Mouse (Mus musculus) hindbrain, embryonic 10.5 days (tissue): ENCODE data around the gene Zdhhc1. TPM values are rescaled to one million over a fixed set of nuclear protein-coding genes. Genes with fewer than 3 reads are reported as not detected.

Experiments
- DNase-seq: peaks from one replicate; pipeline ENCODE4 v3.0.0-alpha.2; 2017; ENCODE audit warnings: low spot score
- H3K27ac ChIP-seq: fragments of 300-500 bp; sonication (generic); 2 replicates; pipeline ENCODE4 v1.5.1; 2016; ENCODE audit warnings: mild to moderate bottlenecking, moderate library complexity
- H3K27me3 ChIP-seq: fragments of 300-500 bp; sonication (generic); 2 replicates; pipeline ENCODE4 v1.6.1; 2016; ENCODE audit warnings: mild to moderate bottlenecking; ENCODE audit not compliant: poor library complexity, insufficient read depth, severe bottlenecking
- H3K36me3 ChIP-seq: fragments of 300-500 bp; sonication (generic); 2 replicates; pipeline ENCODE4 v1.6.1; 2016; ENCODE audit warnings: mild to moderate bottlenecking, moderate library complexity
- H3K4me1 ChIP-seq: fragments of 300-500 bp; sonication (generic); replicated peaks from 2 replicates; pipeline ENCODE4 v1.6.1; 2016; ENCODE audit warnings: mild to moderate bottlenecking
- H3K4me3 ChIP-seq: fragments of 300-500 bp; sonication (generic); 2 replicates; pipeline ENCODE4 v1.5.1; 2016; ENCODE audit warnings: mild to moderate bottlenecking, moderate library complexity
- H3K9me3 ChIP-seq: fragments of 300-500 bp; sonication (generic); 2 replicates; pipeline ENCODE4 v1.6.1; 2016; ENCODE audit warnings: mild to moderate bottlenecking, moderate library complexity
- WGBS: fragments of 180-500 bp; shearing (Covaris S2); methylation state at CpG from one replicate; pipeline ENCODE4 v1.1.7; 2016; 5-methylcytosine and 5-hydroxymethylcytosine counted together
- polyA plus RNA-seq: library from polyadenylated mRNA; unstranded; fragments of >200 nt; fragmentation: Nextera tagmentation; extraction: Ambion mirVana; gene quantifications from 2 replicates; pipeline ENCODE4 v1.2.1, GENCODE M21; 2016

Zdhhc1 gene
- polyA plus RNA-seq, 1 experiment from 2014 or later = 29.2 TPM

DNA sequence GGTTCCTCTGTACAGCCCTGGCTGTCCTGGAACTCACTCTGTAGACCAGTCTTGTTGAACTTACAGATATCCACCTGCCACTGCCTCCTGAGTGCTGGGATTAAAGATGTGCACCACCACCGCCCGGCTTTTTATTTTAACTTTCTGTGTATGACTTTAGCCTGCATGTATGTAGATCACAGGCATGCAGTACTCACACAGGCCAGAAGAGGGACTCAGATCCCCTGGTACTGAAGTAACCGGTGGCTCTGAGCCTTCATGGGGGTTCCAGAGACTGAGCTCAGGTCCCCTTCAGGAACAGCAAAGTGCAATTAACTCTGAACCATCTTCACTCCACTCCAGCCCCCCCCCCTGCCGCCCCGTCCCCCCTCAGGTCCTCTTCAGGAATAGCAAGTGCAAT is 57.8 kb downstream of the Zdhhc1 start:
- no peaks in the 10 kb centered on the region for H3K27me3 ChIP-seq
- no peaks in the 10 kb centered on the region for H3K36me3 ChIP-seq
- 39% methylated on average over 5 of the region's 5 CpGs for WGBS
- DNase-seq = peak; percentile 60
- no peaks in the 10 kb centered on the region for H3K9me3 ChIP-seq
- no peak overlapping the region for H3K4me3 ChIP-seq
- no peak overlapping the region for H3K27ac ChIP-seq
- H3K4me1 ChIP-seq = peaks cover 10% of the 10 kb centered on the region

- H3K9me3 ChIP-seq = no peaks in the 10 kb centered on the region
- DNase-seq = no peak
- H3K27ac ChIP-seq = no peak overlapping the region
- no peaks in the 10 kb centered on the region for H3K27me3 ChIP-seq
- 93% methylated on average over 5 of the region's 5 CpGs for WGBS
- no peak overlapping the region for H3K4me3 ChIP-seq
- peaks cover 25% of the 10 kb centered on the region for H3K4me1 ChIP-seq
- no peaks in the 10 kb centered on the region for H3K36me3 ChIP-seq
These were observed 59.5 kb downstream of the Zdhhc1 start for GRCm38 (mm10) chr8:105437078-105437748.

GRCm38 (mm10) chr8:105436218-105436617 is 60.5 kb downstream of the Zdhhc1 start:
- H3K27ac ChIP-seq = no peak overlapping the region
- H3K9me3 ChIP-seq = no peaks in the 10 kb centered on the region
- no peak overlapping the region for H3K4me3 ChIP-seq
- DNase-seq = no peak
- no peaks in the 10 kb centered on the region for H3K36me3 ChIP-seq
- H3K27me3 ChIP-seq = no peaks in the 10 kb centered on the region
- 78% methylated on average over 5 of the region's 5 CpGs for WGBS
- H3K4me1 ChIP-seq = peaks cover 20% of the 10 kb centered on the region

- no peaks in the 10 kb centered on the region for H3K9me3 ChIP-seq
- H3K36me3 ChIP-seq = no peaks in the 10 kb centered on the region
- DNase-seq = no peak
- WGBS = 85% methylated on average over 5 of the region's 5 CpGs
- no peaks in the 10 kb centered on the region for H3K27me3 ChIP-seq
- peaks cover 20% of the 10 kb centered on the region for H3K4me1 ChIP-seq
- H3K27ac ChIP-seq = peak overlapping the region; percentile 82
- H3K4me3 ChIP-seq = no peak overlapping the region
These were observed 62.6 kb downstream of the Zdhhc1 start for GRCm38 (mm10) chr8:105434136-105434535.

GRCm38 (mm10) chr8:105433511-105433910 is 63.2 kb downstream of the Zdhhc1 start:
- no peaks in the 10 kb centered on the region for H3K27me3 ChIP-seq
- peak overlapping the region; percentile 82 for H3K27ac ChIP-seq
- WGBS = 43% methylated on average over 5 of the region's 5 CpGs
- H3K4me3 ChIP-seq = no peak overlapping the region
- DNase-seq = no peak
- H3K36me3 ChIP-seq = no peaks in the 10 kb centered on the region
- H3K9me3 ChIP-seq = no peaks in the 10 kb centered on the region
- H3K4me1 ChIP-seq = peaks cover 20% of the 10 kb centered on the region

DNA sequence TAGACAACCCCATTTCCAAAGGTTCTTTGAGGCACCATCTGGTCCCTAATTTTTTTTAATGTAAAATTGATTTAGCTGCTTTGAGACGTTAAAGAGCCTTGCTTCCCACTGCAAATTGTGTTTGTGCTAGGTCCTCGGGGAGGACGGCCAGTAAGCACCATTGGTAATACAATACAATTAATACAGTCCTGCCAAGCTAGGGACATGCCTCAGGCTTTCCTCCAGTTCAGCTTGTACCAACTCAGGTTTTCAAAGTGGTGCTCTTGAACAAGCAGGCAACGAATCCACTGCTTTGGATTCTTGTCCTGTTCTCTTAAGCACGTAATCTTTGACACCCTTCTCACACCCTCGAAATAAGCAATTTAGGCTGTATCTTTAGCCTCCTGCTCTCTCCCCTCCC is 63.7 kb downstream of the Zdhhc1 start:
- Histone ChIP-seq H3K9me3 (no peaks in the 10 kb centered on the region), H3K27ac (peak overlapping the region; percentile 82), H3K27me3 (no peaks in the 10 kb centered on the region), H3K4me3 (no peak overlapping the region), H3K4me1 (peaks cover 20% of the 10 kb centered on the region), H3K36me3 (no peaks in the 10 kb centered on the region)
- WGBS = 56% methylated on average over 6 of the region's 6 CpGs
- no peak for DNase-seq

GRCm38 (mm10) chr8:105431743-105432515 is 64.8 kb downstream of the Zdhhc1 start:
- Histone ChIP-seq H3K36me3 (no peaks in the 10 kb centered on the region), H3K27me3 (no peaks in the 10 kb centered on the region), H3K4me3 (no peak overlapping the region), H3K9me3 (no peaks in the 10 kb centered on the region), H3K4me1 (peaks cover 20% of the 10 kb centered on the region), H3K27ac (peak overlapping the region; percentile 54; the same call in 1 of the 2 replicates)
- 65% methylated on average over 7 of the region's 7 CpGs for WGBS
- DNase-seq = no peak

DNA sequence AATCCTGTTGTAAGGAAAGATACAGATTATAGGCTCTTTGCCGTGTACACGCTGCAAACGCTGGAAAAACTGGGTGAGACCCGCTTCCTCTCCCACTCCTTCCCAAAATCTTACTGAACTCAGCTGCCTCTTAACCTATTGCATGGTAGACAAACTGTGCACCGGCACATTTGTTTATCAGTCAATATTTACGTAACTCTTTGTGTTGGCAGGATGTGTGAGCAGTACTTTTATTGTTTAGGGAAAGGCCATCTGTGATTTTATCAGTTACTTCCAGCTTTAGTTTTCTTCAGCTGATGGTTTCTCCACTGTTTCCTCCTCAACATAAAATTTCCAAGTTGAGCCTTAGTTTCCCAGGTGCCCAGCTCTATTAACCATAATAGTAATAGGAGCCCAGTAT is 69.8 kb downstream of the Zdhhc1 start:
- 84% methylated on average over 6 of the region's 6 CpGs for WGBS
- no peak overlapping the region for H3K4me3 ChIP-seq
- no peak for DNase-seq

More for the DNA sequence above, 69.8 kb downstream of the Zdhhc1 start:
- Histone ChIP-seq H3K36me3 (no peaks in the 10 kb centered on the region), H3K27me3 (no peaks in the 10 kb centered on the region), H3K27ac (no peak overlapping the region), H3K4me1 (no peaks in the 10 kb centered on the region; the same call in 1 of the 2 replicates), H3K9me3 (no peaks in the 10 kb centered on the region)

Other genes starting within 250 kb of the Zdhhc1 start
- 2.6 and 3.3 TPM in 2 replicates for gene B3gnt9, start 241.7 kb downstream of the Zdhhc1 start, polyA plus RNA-seq
- 15.4 and 16.3 TPM in 2 replicates for gene Tradd, start 232.3 kb downstream of the Zdhhc1 start, polyA plus RNA-seq
- gene Fbxl8, start 232.3 kb downstream of the Zdhhc1 start, polyA plus RNA-seq = 1.0 and 1.6 TPM in 2 replicates
- 0.09 and 0.20 TPM in 2 replicates for gene Hsf4, start 227.1 kb downstream of the Zdhhc1 start, polyA plus RNA-seq
- 1.2 and 2.1 TPM in 2 replicates for gene Nol3, start 220.8 kb downstream of the Zdhhc1 start, polyA plus RNA-seq
- gene 4931428F04Rik, start 207.0 kb downstream of the Zdhhc1 start, polyA plus RNA-seq = 26.5 and 43.8 TPM in 2 replicates
- 12.4 and 15.2 TPM in 2 replicates for gene Exoc3l, start 200.8 kb downstream of the Zdhhc1 start, polyA plus RNA-seq
- 120 and 128 TPM in 2 replicates for gene E2f4, start 199.2 kb downstream of the Zdhhc1 start, polyA plus RNA-seq
- 2.1 and 2.9 TPM in 2 replicates for gene Elmo3, start 191.3 kb downstream of the Zdhhc1 start, polyA plus RNA-seq
- 1.2 and 1.3 TPM in 2 replicates for gene Lrrc29, start 170.6 kb downstream of the Zdhhc1 start, polyA plus RNA-seq
- 110 and 113 TPM in 2 replicates for gene Tmem208, start 170.5 kb downstream of the Zdhhc1 start, polyA plus RNA-seq
- gene Fhod1, start 148.9 kb downstream of the Zdhhc1 start, polyA plus RNA-seq = 2.4 and 2.8 TPM in 2 replicates
- 4.1 and 4.3 TPM in 2 replicates for gene Slc9a5, start 148.1 kb downstream of the Zdhhc1 start, polyA plus RNA-seq
- gene Plekhg4, start 123.6 kb downstream of the Zdhhc1 start, polyA plus RNA-seq = 0.52 and 0.75 TPM in 2 replicates
- 0.12 TPM in 1 of 2 replicates, not detected in the other for gene Kctd19, start 83.4 kb downstream of the Zdhhc1 start, polyA plus RNA-seq
- 1.8 and 2.5 TPM in 2 replicates for gene Lrrc36, start 83.3 kb downstream of the Zdhhc1 start, polyA plus RNA-seq
- gene Tppp3, start 25.4 kb downstream of the Zdhhc1 start, polyA plus RNA-seq = 131 and 243 TPM in 2 replicates
- gene Hsd11b2, start 21.9 kb upstream of the Zdhhc1 start, polyA plus RNA-seq = 24.1 and 36.7 TPM in 2 replicates
- gene Atp6v0d1, start 69.1 kb upstream of the Zdhhc1 start, polyA plus RNA-seq = 90.8 and 119 TPM in 2 replicates
- 17.7 and 23.7 TPM in 2 replicates for gene Ripor1, start 108.4 kb upstream of the Zdhhc1 start, polyA plus RNA-seq
- gene Ctcf, start 139.7 kb upstream of the Zdhhc1 start, polyA plus RNA-seq = 102 and 138 TPM in 2 replicates
- gene Agrp, start 140.5 kb upstream of the Zdhhc1 start, polyA plus RNA-seq = 0.61 and 0.73 TPM in 2 replicates
- gene Carmil2, start 189.4 kb upstream of the Zdhhc1 start, polyA plus RNA-seq = 2.1 and 4.9 TPM in 2 replicates
- 81.3 and 92.6 TPM in 2 replicates for gene Acd, start 204.2 kb upstream of the Zdhhc1 start, polyA plus RNA-seq
- 23.3 and 32.2 TPM in 2 replicates for gene Pard6a, start 204.2 kb upstream of the Zdhhc1 start, polyA plus RNA-seq
- 0.14 TPM in 1 of 2 replicates, not detected in the other for gene 4933405L10Rik, start 210.8 kb upstream of the Zdhhc1 start, polyA plus RNA-seq
- gene Enkd1, start 211.3 kb upstream of the Zdhhc1 start, polyA plus RNA-seq = 40.7 and 44.6 TPM in 2 replicates